Mouse (Mus musculus): ENCODE data around the gene Olig1. TPM values are rescaled to one million over a fixed set of nuclear protein-coding genes. Genes with fewer than 3 reads are reported as not detected.

The Olig1 gene
- total and polyA plus RNA-seq, 3 experiments = not detected

DNA sequence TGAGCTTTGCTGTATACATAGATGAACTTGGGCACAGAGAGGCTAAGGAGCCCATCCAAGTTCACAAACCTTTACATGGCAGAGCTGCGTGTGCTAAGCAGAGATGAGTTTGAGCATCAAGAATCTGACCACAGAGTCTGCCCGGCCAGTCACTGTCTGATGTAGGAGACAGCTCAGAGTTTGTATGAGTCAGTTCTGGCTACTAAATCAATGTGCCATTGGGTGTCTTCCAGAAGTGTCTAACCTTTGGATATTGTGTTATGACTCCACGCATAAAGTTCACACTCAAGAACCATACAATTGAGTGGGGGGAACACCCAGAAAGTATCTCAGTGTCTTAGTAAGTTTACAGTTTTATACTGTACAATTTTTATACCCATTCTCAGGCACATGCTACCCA, 8.7 kb upstream of the Olig1 start:
- H3K4me1 ChIP-seq (ENCODE audit: control insufficient read depth in 1 of 2, insufficient read depth in 2 of 2, low read length in 2 of 2) = no peaks in the 10 kb centered on the region
- H3K27me3 ChIP-seq (ENCODE audit: control insufficient read depth in 1 of 2, insufficient read depth in 2 of 2, low read length in 2 of 2) = peaks cover 3 to 11% of the 10 kb centered on the region in 2 experiments
- H3K36me3 ChIP-seq (ENCODE audit: control insufficient read depth in 1 of 2, insufficient read depth in 2 of 2, low read length in 2 of 2) = no peaks in the 10 kb centered on the region
- TF ChIP-seq MYC (IDR thresholded peaks at IDR 0.05; ENCODE audit: low read depth, low read length) = no peak
- TF ChIP-seq USF2 (IDR thresholded peaks at IDR 0.05; ENCODE audit: borderline replicate concordance in 1 of 2, insufficient read depth in 1 of 2, low read depth in 1 of 2, low read length in 2 of 2) = no peak
- TF ChIP-seq ELF1 (IDR thresholded peaks at IDR 0.05; ENCODE audit: low read depth, low read length) = no peak
- no peak for TF ChIP-seq MAZ (IDR thresholded peaks at IDR 0.05; ENCODE audit: low read depth, low read length)
- no peak for TF ChIP-seq ZKSCAN1 (IDR thresholded peaks at IDR 0.05; ENCODE audit: low read depth, low read length)
- TF ChIP-seq ZNF384 (IDR thresholded peaks at IDR 0.05; ENCODE audit: low read depth, low read length) = no peak
- no peak for TF ChIP-seq GABPA (IDR thresholded peaks at IDR 0.05; ENCODE audit: low read depth, low read length)
- TF ChIP-seq TBP (IDR thresholded peaks at IDR 0.05; ENCODE audit: low read depth, low read length) = no peak
- TF ChIP-seq TAL1 (IDR thresholded peaks at IDR 0.05; ENCODE audit: low read length) = no peak
- TF ChIP-seq GATA1 (IDR thresholded peaks at IDR 0.05; ENCODE audit: low read depth, low read length) = no peak
- no peaks in the 10 kb centered on the region for H3K79me2 ChIP-seq (ENCODE audit: control insufficient read depth, insufficient read depth, low read length, poor library complexity)
- no peak overlapping the region for H3K27ac ChIP-seq (ENCODE audit: control insufficient read depth, low read depth, low read length)
- no peak overlapping the region for H3K4me3 ChIP-seq (ENCODE audit: control insufficient read depth in 1 of 2, insufficient read depth in 1 of 2, low read depth in 2 of 2, low read length in 2 of 2)
- DNase-seq (ENCODE audit: low read depth, low spot score) = no peak
- H3K9me3 ChIP-seq (replicated peaks; ENCODE audit: insufficient read depth, low read length) = no peaks in the 10 kb centered on the region
- H3K9ac ChIP-seq (ENCODE audit: control insufficient read depth, low read depth, low read length, poor library complexity, severe bottlenecking) = no peak overlapping the region

DNA sequence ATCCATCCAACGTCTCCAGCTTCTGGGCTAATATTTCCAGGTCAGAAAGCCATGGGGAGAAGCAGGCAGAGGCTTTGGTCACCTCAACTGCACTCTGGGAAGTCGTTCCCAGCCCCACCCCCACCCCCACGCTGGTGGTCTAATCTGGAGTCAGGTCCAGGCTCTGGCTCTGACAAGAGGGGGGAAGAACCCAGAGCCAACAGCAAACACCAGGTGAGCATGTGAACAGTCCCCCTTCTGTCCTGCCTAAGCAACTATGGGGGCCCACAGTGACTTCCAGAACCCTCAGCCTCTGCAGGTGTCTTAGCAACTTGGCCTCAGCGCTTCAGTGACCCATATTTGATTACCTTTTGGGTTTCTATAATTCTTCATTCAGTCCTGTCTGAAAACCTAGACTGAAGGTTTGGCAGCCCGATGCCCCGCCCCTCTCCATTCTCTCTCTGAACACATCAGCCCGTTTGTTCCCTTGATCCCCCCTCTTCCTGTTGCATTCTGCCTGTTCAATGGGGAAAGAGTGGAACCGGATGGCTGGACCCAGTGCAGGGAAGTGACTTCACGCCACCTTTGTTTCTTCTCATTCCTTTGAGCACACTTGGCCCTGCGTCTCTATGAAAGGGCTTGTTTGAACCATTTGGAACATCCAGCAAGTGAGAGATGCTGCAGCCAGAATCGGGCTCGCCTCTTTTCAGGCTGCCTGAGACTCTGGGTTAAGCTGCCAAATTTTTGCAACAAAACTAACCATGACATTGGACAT, 6.9 kb upstream of the Olig1 start:
- DNase-seq (ENCODE audit: low read depth, low spot score) = no peak
- H3K79me2 ChIP-seq (ENCODE audit: control insufficient read depth, insufficient read depth, low read length, poor library complexity) = no peaks in the 10 kb centered on the region
- H3K4me3 ChIP-seq (ENCODE audit: control insufficient read depth in 1 of 2, insufficient read depth in 1 of 2, low read depth in 2 of 2, low read length in 2 of 2) = no peak overlapping the region
- peaks cover 3 to 4% of the 10 kb centered on the region in 2 experiments for H3K27me3 ChIP-seq (ENCODE audit: control insufficient read depth in 1 of 2, insufficient read depth in 2 of 2, low read length in 2 of 2)
- H3K36me3 ChIP-seq (ENCODE audit: control insufficient read depth in 1 of 2, insufficient read depth in 2 of 2, low read length in 2 of 2) = no peaks in the 10 kb centered on the region
- H3K9ac ChIP-seq (ENCODE audit: control insufficient read depth, low read depth, low read length, poor library complexity, severe bottlenecking) = no peak overlapping the region
- no peak overlapping the region for H3K27ac ChIP-seq (ENCODE audit: control insufficient read depth, low read depth, low read length)
- TF ChIP-seq ZC3H11A (IDR thresholded peaks at IDR 0.05; ENCODE audit: low read depth, low read length) = no peak
- TF ChIP-seq MYB (IDR thresholded peaks at IDR 0.05; ENCODE audit: low read depth, low read length) = no peak
- TF ChIP-seq ELF1 (IDR thresholded peaks at IDR 0.05; ENCODE audit: low read depth, low read length) = no peak
- no peak for TF ChIP-seq GABPA (IDR thresholded peaks at IDR 0.05; ENCODE audit: low read depth, low read length)
- TF ChIP-seq ETS1 (IDR thresholded peaks at IDR 0.05; ENCODE audit: low read depth, low read length) = no peak
- TF ChIP-seq CHD1 (IDR thresholded peaks at IDR 0.05; ENCODE audit: low read depth, low read length) = no peak
- TF ChIP-seq CHD2 (IDR thresholded peaks at IDR 0.05; ENCODE audit: low read length) = no peak
- TF ChIP-seq USF2 (IDR thresholded peaks at IDR 0.05; ENCODE audit: borderline replicate concordance in 1 of 2, insufficient read depth in 1 of 2, low read depth in 1 of 2, low read length in 2 of 2) = no peak
- TF ChIP-seq EP300 (IDR thresholded peaks at IDR 0.05; ENCODE audit: low read depth in 1 of 2, low read length in 2 of 2) = no peak
- no peak for TF ChIP-seq ZMIZ1 (IDR thresholded peaks at IDR 0.05; ENCODE audit: low read depth, low read length)
- no peak for TF ChIP-seq GATA1 (IDR thresholded peaks at IDR 0.05; ENCODE audit: low read depth, low read length)
- no peak for TF ChIP-seq MYC (IDR thresholded peaks at IDR 0.05; ENCODE audit: low read depth, low read length)
- TF ChIP-seq POLR2A (IDR thresholded peaks at IDR 0.05; ENCODE audit: control insufficient read depth in 1 of 2, insufficient read depth in 1 of 2, low read depth in 1 of 2, low read length in 2 of 2, poor library complexity in 1 of 2) = no peak
- TF ChIP-seq MXI1 (IDR thresholded peaks at IDR 0.05; ENCODE audit: low read depth, low read length) = no peak
- TF ChIP-seq ZNF384 (IDR thresholded peaks at IDR 0.05; ENCODE audit: low read depth, low read length) = no peak
- TF ChIP-seq TCF12 (IDR thresholded peaks at IDR 0.05; ENCODE audit: low read depth, low read length) = no peak
- H3K9me3 ChIP-seq (replicated peaks; ENCODE audit: insufficient read depth, low read length) = no peaks in the 10 kb centered on the region
- H3K4me1 ChIP-seq (ENCODE audit: control insufficient read depth in 1 of 2, insufficient read depth in 2 of 2, low read length in 2 of 2) = no peaks in the 10 kb centered on the region

All from MEL (cell line).